Mouse (Mus musculus) kidney, postnatal 36 days (tissue): ENCODE measurements around the gene Pakap.
A peak's percentile ranks its signal among the peaks of the same experiment; 100 is the strongest.

ENCODE experiments used
- DNase-seq, 2 experiments: peaks; one replicate each; pipeline ENCODE4 v3.0.0; 2021 to 2022; ENCODE audit warnings: mixed read lengths in 2 of 2

The Pakap gene

GRCm38 (mm10) chr4:57888246-57888645 lies 320.3 kb downstream of the Pakap start:
- DNase-seq = no peak

DNA sequence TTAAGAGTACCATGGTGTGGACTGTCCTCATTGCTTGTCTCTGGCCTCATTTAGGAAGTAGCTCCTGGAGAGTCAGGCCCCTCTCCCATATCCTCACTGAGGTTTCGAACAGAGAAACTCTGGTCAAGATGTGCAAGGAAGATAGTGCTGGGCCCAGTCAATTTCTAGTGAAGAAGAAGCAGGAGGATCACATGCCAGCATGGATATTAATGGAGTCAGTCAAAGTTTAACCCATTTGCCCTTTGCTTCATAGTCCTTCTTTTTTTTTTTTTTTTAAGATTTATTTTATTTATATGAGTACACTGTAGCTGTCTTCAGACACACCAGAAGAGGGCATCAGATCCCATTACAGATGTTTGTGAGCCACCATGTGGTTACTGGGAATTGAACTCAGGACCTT lies 321.0 kb downstream of the Pakap start:
- DNase-seq = peak in 1 of 2 experiments; percentile 38

GRCm38 (mm10) chr4:57889773-57890172 lies 321.8 kb downstream of the Pakap start:
- no peak for DNase-seq

- DNase-seq = no peak
These were observed 324.1 kb downstream of the Pakap start for GRCm38 (mm10) chr4:57892001-57892586.

- DNase-seq = peak in 1 of 2 experiments; percentile 0
These were observed 327.2 kb downstream of the Pakap start for GRCm38 (mm10) chr4:57895140-57895539.

- no peak for DNase-seq
These were observed 327.9 kb downstream of the Pakap start for GRCm38 (mm10) chr4:57895902-57896301.

GRCm38 (mm10) chr4:57896631-57897030 lies 328.7 kb downstream of the Pakap start:
- no peak for DNase-seq

- peak; percentile 35 to 82 for DNase-seq
These were observed 333.2 kb downstream of the Pakap start for GRCm38 (mm10) chr4:57901210-57901609.

DNA sequence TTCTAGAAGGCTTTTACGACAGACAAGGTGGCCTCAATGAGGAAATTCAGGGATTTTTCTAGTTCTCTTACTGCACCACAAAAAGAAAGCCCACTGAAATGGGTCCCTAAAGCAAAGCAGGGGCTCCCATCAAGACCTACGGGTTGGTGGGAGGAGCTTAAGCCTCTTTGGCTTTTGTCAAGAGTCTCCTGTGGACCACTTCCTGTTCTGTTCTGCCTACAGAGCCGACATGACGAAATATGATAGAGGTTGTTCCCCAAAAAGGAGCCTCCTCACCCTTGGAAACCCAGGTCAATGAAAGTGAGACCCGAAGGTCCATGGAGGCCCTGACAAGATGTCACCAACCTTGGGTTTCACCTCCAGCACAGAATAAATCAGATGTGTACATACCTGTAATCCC lies 334.6 kb downstream of the Pakap start:
- DNase-seq = no peak

- DNase-seq = peak; percentile 69 to 86
These were observed 336.2 kb downstream of the Pakap start for GRCm38 (mm10) chr4:57904211-57904610.

GRCm38 (mm10) chr4:57904638-57905037 lies 336.7 kb downstream of the Pakap start:
- DNase-seq = peak; percentile 75

DNA sequence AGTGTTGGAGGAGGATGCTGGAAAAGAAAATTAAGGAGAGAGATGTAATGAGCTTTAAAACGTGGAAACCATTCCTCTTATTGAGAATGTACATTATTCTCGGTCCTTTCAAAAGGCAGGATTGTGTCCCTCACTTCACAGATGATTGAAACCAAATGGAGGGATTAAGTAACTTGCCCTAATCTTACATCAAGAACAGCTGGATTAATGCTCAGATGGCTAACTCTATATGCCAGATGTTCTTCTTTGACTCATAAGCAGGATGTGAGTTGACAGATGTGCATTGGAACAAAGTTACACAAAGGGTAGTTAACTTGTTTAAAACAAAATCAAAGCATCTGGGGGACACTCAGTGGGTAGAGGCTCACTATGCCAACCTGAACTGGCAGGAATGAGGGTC lies 338.7 kb downstream of the Pakap start:
- no peak for DNase-seq

- no peak for DNase-seq
These were observed 340.9 kb downstream of the Pakap start for GRCm38 (mm10) chr4:57908860-57909259.

DNA sequence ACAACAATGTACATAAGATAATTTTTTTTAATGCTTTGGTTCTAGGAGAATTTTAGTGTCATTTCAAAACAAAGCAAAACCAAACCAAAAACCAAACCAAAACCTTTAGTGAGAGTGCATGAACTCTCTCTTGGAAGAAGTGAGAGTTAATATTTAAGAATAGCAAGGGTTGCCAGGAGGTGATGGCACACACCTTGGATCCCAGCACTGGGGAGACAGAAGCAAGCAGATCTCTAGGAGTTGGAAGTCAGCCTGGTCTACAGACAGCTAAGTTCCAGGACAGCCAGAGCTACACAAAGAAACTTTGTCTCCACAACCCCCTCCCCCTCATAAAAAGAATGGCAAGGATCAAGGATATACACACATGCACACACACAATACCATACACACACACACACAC lies 345.0 kb downstream of the Pakap start:
- DNase-seq = peak; percentile 42 to 65

GRCm38 (mm10) chr4:57914193-57915190 lies 346.5 kb downstream of the Pakap start:
- DNase-seq = peak; percentile 23 to 40

GRCm38 (mm10) chr4:57915216-57915965 lies 347.4 kb downstream of the Pakap start:
- DNase-seq = peak; percentile 90 to 92

DNA sequence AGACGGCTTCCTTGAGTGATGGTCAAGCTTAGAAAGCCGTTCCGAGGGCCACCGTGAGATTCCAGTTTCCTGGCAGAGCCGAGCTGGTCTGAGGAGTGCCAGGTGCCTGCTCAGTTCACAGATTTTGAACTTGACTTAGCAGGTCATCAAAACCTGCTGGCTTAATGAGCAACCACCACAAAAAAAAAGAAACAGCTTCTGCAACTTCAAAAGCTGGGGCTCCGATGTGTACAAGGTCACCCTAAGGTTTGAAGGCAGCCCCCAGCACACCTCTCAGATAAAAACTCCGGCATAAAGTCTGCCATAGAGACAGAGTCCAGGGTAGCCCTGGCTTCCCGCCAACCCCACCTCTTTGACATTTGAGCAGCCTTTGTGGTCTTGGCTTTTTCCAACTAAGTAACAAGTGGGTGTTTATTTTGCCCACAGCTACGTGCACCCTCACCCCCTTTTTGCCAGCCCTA lies 348.3 kb downstream of the Pakap start, which contains the start of gene D630039A03Rik:
TSS of gene D630039A03Rik (minus strand) at position 97 of the 461 bp plus-strand sequence.
- DNase-seq = peak; percentile 81 to 82

GRCm38 (mm10) chr4:57916711-57917110 lies 348.7 kb downstream of the Pakap start:
- peak in 1 of 2 experiments; percentile 25 for DNase-seq

DNA sequence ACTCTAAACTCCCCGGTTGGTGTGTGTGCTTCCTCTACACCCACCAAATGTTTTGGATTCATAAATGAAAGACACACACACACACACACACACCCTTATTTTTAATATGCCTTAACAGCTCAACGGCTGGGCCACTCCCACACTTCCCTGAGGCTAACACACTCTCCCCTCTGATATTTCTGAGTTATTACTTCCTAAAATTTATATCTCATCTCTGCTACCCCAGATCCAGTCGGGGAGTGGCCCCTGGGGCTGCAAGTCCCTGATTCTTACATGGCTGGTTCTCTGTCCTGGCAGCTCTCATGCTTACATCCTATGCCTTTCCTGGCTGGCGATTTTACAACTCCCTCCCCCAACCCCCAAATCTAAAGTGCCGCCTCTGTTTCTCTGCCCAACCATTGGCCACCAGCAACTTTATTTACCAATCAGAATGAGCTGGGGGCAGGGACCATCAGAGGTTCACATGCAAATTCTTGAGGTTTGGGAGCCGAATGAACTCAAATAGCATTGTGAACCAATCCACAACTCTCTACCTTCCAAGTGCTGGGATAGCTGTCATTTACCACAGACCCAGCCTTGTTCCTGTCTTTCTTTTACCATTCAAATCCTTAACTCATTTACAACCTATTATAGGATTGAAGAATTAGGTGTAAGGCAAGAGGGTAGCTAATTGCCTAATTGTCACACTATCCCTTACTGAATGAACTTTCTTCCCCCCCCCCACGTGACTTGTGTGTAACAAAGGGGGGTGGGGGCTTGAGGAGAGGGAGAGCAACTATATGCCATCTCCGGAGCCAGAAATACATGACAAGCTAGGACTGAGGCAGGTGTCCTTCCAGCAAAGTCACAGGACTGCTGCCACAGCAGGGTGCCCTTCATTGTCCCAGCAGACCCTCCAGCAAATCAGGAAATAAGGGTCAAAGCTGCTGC lies 351.8 kb downstream of the Pakap start:
- DNase-seq = no peak

DNA sequence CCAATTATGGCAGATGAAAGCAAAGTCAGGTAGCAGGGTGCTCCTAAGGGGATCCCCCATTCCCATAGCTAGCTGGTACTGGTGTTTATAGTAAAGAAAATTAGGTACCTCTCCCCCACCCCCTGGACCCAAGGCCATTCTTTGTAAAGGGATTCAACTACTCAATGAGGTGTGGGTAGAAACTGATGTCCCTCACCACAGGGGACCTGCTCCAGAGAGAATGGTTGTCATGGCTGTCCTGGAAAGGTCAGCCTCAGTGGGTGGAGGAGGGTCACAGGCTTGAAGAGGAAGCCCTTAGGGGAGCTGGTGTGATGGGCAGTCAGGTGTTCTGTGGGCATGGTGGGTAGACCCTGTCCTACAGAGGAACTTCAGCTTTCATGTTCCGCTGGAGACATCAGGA lies 352.5 kb downstream of the Pakap start:
- DNase-seq = no peak

- DNase-seq = no peak
These were observed 354.2 kb downstream of the Pakap start for GRCm38 (mm10) chr4:57922171-57922570.

DNA sequence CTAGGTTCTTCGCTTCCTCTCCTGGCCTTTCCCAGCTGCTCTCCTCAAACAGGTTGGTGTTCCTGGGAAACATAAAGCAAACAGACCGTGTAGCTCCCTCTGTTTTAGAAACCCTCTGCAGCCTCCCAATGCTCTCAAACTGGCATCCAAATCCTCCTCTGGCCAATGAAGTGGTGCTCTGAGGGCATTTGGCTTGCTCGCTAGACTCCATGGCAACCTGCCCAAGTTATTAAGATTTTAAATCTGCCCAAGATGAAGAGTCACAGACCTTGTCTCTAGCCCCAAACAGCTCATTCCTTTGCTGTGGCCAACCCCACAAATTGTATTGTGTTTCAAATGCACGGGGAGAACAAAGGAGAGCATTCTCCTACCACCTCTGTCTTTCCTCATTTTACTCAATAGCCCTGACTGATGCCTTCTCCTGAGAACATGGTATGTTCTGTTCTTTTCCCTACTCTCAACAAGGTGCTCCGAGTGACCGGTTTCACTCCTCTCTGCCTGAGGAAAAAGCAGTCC lies 356.6 kb downstream of the Pakap start:
- DNase-seq = no peak
